ENCODE assay signal across 8 mouse cellular contexts in the genomic region with DNA sequence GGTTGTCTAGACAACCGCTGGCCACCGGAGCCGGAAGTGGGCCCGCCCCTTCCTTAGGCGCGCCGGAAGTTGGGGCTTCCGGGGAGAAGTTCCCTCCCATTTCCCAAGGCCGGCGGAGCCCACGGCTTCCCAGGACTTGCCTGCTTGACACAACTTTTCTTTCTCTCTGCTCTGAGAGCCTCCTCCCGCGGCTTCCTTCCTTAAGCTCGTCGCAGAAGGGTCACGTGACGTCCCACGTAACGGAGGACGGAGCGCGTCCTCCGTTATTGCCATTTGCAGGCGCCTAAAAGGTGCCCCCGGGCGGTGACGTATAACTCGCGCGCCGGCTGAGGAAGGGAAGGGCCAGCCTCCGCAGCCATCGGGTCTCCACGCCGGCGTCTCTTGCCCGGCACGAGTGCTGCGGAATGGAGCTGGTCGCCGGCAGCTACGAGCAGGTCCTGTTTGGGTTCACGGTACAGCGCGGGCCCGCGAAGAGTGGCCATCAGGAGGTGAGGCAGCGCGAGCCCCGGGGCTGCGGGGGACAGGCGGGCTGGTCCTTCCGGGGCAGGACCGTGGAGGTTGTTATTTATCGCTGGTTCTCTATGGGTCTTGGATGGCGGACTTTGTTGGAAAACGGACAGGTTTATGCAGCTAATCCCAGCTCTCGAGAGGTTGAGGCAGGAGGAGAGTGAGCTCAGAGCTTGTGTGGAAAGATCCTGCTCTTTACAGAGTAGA. TPM values are rescaled to one million over a fixed set of nuclear protein-coding genes. Genes with fewer than 3 reads are reported as not detected.
DNase-seq lines count a peak whose midpoint lies in the region; ATAC-seq and TF ChIP-seq lines count a peak whose summit lies in the region.

A gene (plus strand): TSS at position 98 of the 714 bp plus-strand sequence.

- peak; percentile 61 to 72; a peak in 3 of 4 replicates for TF ChIP-seq POLR2A in MEL (IDR thresholded peaks at IDR 0.05; ENCODE audit: control insufficient read depth in 1 of 2, insufficient read depth in 1 of 2, low read depth in 1 of 2, low read length in 2 of 2, poor library complexity in 1 of 2)
- peak; percentile 63 for TF ChIP-seq POLR2A in cerebellum, adult 2 months (IDR thresholded peaks at IDR 0.05; ENCODE audit: borderline replicate concordance, insufficient read depth, low read length)

- peaks cover 0 to 10% of the 10 kb centered on the region in 2 experiments; a peak in 2 of 4 replicates for H3K4me1 ChIP-seq in MEL (ENCODE audit: control insufficient read depth in 1 of 2, insufficient read depth in 2 of 2, low read length in 2 of 2)
- no peaks in the 10 kb centered on the region for H3K4me1 ChIP-seq in cerebellum, adult 2 months (ENCODE audit: control insufficient read depth, insufficient read depth, low read length)
- peaks cover 7% of the 10 kb centered on the region for H3K4me1 ChIP-seq in lung, embryonic 16.5 days (replicated peaks; ENCODE audit: control insufficient read depth, insufficient read depth, low read length)

- H3K9me3 ChIP-seq in MEL (replicated peaks; ENCODE audit: insufficient read depth, low read length) = no peaks in the 10 kb centered on the region
- H3K9me3 ChIP-seq in lung, embryonic 16.5 days (ENCODE audit: control insufficient read depth, low read length) = no peaks in the 10 kb centered on the region

- peaks cover 25% of the 10 kb centered on the region for H3K79me2 ChIP-seq in MEL (ENCODE audit: control insufficient read depth, insufficient read depth, low read length, poor library complexity)

- TF ChIP-seq RAD21 in MEL (IDR thresholded peaks at IDR 0.05; ENCODE audit: low read depth, low read length) = no peak

- peak within 1 kb of the TSS; percentile 91 for H3K4me3 ChIP-seq in MEL (ENCODE audit: control insufficient read depth in 1 of 2, insufficient read depth in 1 of 2, low read depth in 2 of 2, low read length in 2 of 2)
- peak within 1 kb of the TSS; percentile 83 for H3K4me3 ChIP-seq in cerebellum, adult 2 months (replicated peaks; ENCODE audit: insufficient read depth, low read depth, low read length)
- peak within 1 kb of the TSS; percentile 86 for H3K4me3 ChIP-seq in lung, embryonic 16.5 days (ENCODE audit: low read length)

- peak; percentile 95 for DNase-seq in MEL (ENCODE audit: low read depth, low spot score)
- DNase-seq in cerebellum, adult 2 months = peak; percentile 92 to 96
- DNase-seq in forelimb bud, embryonic 11.5 days (ENCODE audit: low read depth, low spot score) = peak; percentile 89
- peak; percentile 83 for DNase-seq in layer of hippocampus, adult 9-10 months (ENCODE audit: low spot score)
- peak; percentile 92 for DNase-seq in ovary, postnatal 10 days (ENCODE audit: low spot score)
- DNase-seq in thymus, postnatal 10 days (ENCODE audit: low spot score in 2 of 2) = peak; percentile 85 to 87

- peaks cover 6 to 13% of the 10 kb centered on the region in 2 experiments for H3K36me3 ChIP-seq in MEL (ENCODE audit: control insufficient read depth in 1 of 2, insufficient read depth in 2 of 2, low read length in 2 of 2)
- peaks cover 9% of the 10 kb centered on the region for H3K36me3 ChIP-seq in lung, embryonic 16.5 days (ENCODE audit: control insufficient read depth, insufficient read depth, low read length)

- TF ChIP-seq CTCF in MEL (IDR thresholded peaks at IDR 0.05 in 2 of 3, conservative IDR thresholded peaks at IDR 0.05 in 1 of 3; ENCODE audit: control insufficient read depth in 1 of 3, insufficient read depth in 1 of 3, low read depth in 2 of 3, low read length in 3 of 3, poor library complexity in 1 of 3, severe bottlenecking in 1 of 3) = no peak
- TF ChIP-seq CTCF in cerebellum, adult 2 months (IDR thresholded peaks at IDR 0.05; ENCODE audit: borderline replicate concordance, insufficient read depth, low read depth, low read length) = no peak

- H3K27ac ChIP-seq in MEL (ENCODE audit: control insufficient read depth, low read depth, low read length) = peak within 1 kb of the TSS; percentile 99
- H3K27ac ChIP-seq in cerebellum, adult 2 months (ENCODE audit: insufficient read depth, low read length) = peak within 1 kb of the TSS; percentile 94
- peak within 1 kb of the TSS; percentile 100 for H3K27ac ChIP-seq in lung, embryonic 16.5 days (ENCODE audit: low read length)

- peak; percentile 88 to 94 for ATAC-seq in hematopoietic stem cell, adult 5-6 weeks (replicated peaks in 1 of 2; ENCODE audit: insufficient read depth in 1 of 2, low FRiP score in 2 of 2, low TSS enrichment in 1 of 2, low read depth in 1 of 2, poor library complexity in 2 of 2, severe bottlenecking in 2 of 2)
- peak; percentile 97 for ATAC-seq in lung, embryonic 16.5 days (ENCODE audit: low read depth)

- no peaks in the 10 kb centered on the region for H3K27me3 ChIP-seq in MEL (ENCODE audit: control insufficient read depth in 1 of 2, insufficient read depth in 2 of 2, low read length in 2 of 2)
- no peaks in the 10 kb centered on the region for H3K27me3 ChIP-seq in cerebellum, adult 2 months (ENCODE audit: control insufficient read depth, insufficient read depth, low read length)
- no peaks in the 10 kb centered on the region for H3K27me3 ChIP-seq in lung, embryonic 16.5 days (ENCODE audit: control insufficient read depth, insufficient read depth, low read depth, low read length)

- peak within 1 kb of the TSS; percentile 88 for H3K9ac ChIP-seq in MEL (ENCODE audit: control insufficient read depth, low read depth, low read length, poor library complexity, severe bottlenecking)
- peak within 1 kb of the TSS; percentile 85 for H3K9ac ChIP-seq in lung, embryonic 16.5 days (ENCODE audit: low read length)

- TF ChIP-seq EP300 in MEL (IDR thresholded peaks at IDR 0.05; ENCODE audit: low read depth in 1 of 2, low read length in 2 of 2) = peak in 1 of 2 experiments; percentile 32; a peak in 1 of 4 replicates

- under 1% methylated on average over 58 of the region's 58 CpGs for WGBS in cerebellum, adult 2 months
- WGBS in lung, embryonic 16.5 days = under 1% methylated on average over 58 of the region's 58 CpGs

- H3K4me2 ChIP-seq in lung, embryonic 16.5 days (ENCODE audit: low read depth, low read length) = peak within 1 kb of the TSS; percentile 87

TF ChIP-seq in MEL, 35 proteins besides CTCF, POLR2A, EP300 and RAD21 (continues in another document):
- TF ChIP-seq POLR2AphosphoS2 (IDR thresholded peaks at IDR 0.05; ENCODE audit: low read length) (peak; percentile 73; the same call in 1 of the 2 replicates), SMC3 (IDR thresholded peaks at IDR 0.05; ENCODE audit: low read depth, low read length) (no peak), MEF2A (IDR thresholded peaks at IDR 0.05; ENCODE audit: extremely low read depth, insufficient replicate concordance, low read depth, low read length, poor library complexity, severe bottlenecking) (no peak), MAFK (IDR thresholded peaks at IDR 0.05; ENCODE audit: borderline replicate concordance, low read depth, low read length) (no peak), NELFE (IDR thresholded peaks at IDR 0.05; ENCODE audit: low read depth, low read length) (peak; percentile 79), GATA1 (IDR thresholded peaks at IDR 0.05; ENCODE audit: low read depth, low read length) (no peak), JUND (IDR thresholded peaks at IDR 0.05; ENCODE audit: low read depth, low read length) (peak; percentile 44; the same call in 1 of the 2 replicates), HCFC1 (IDR thresholded peaks at IDR 0.05; ENCODE audit: low read depth, low read length) (peak; percentile 90), GABPA (IDR thresholded peaks at IDR 0.05; ENCODE audit: low read depth, low read length) (no peak), ZMIZ1 (IDR thresholded peaks at IDR 0.05; ENCODE audit: low read depth, low read length) (peak; percentile 66; the same call in 1 of the 2 replicates), BHLHE40 (IDR thresholded peaks at IDR 0.05; ENCODE audit: borderline replicate concordance, low read depth, low read length) (peak; percentile 66; the same call in 1 of the 2 replicates), MYB (IDR thresholded peaks at IDR 0.05; ENCODE audit: low read depth, low read length) (peak; percentile 8; the same call in 1 of the 2 replicates), MAX (IDR thresholded peaks at IDR 0.05; ENCODE audit: low read length) (peak; percentile 98), ELF1 (IDR thresholded peaks at IDR 0.05; ENCODE audit: low read depth, low read length) (peak; percentile 84), TAL1 (IDR thresholded peaks at IDR 0.05; ENCODE audit: low read length) (no peak), NRF1 (IDR thresholded peaks at IDR 0.05; ENCODE audit: insufficient read depth, low read depth, low read length, poor library complexity, severe bottlenecking) (no peak), MXI1 (IDR thresholded peaks at IDR 0.05; ENCODE audit: low read depth, low read length) (peak; percentile 96), ETS1 (IDR thresholded peaks at IDR 0.05; ENCODE audit: low read depth, low read length) (peak; percentile 27; the same call in 1 of the 2 replicates), POLR2AphosphoS5 (IDR thresholded peaks at IDR 0.05; ENCODE audit: borderline replicate concordance, low read depth, low read length) (no peak), MYC (IDR thresholded peaks at IDR 0.05; ENCODE audit: low read depth, low read length) (no peak), MAZ (IDR thresholded peaks at IDR 0.05; ENCODE audit: low read depth, low read length) (peak; percentile 84; the same call in 1 of the 2 replicates), CHD1 (IDR thresholded peaks at IDR 0.05; ENCODE audit: low read depth, low read length) (no peak), CHD2 (IDR thresholded peaks at IDR 0.05; ENCODE audit: low read length) (no peak), ZNF384 (IDR thresholded peaks at IDR 0.05; ENCODE audit: low read depth, low read length) (no peak), KAT2A (conservative IDR thresholded peaks at IDR 0.05; ENCODE audit: low read depth, low read length) (peak; percentile 66; the same call in 1 of the 2 replicates), RCOR1 (IDR thresholded peaks at IDR 0.05; ENCODE audit: low read depth, low read length) (no peak), ZKSCAN1 (IDR thresholded peaks at IDR 0.05; ENCODE audit: low read depth, low read length) (no peak), SIN3A (IDR thresholded peaks at IDR 0.05; ENCODE audit: low read length) (peak; percentile 92), E2F4 (IDR thresholded peaks at IDR 0.05; ENCODE audit: borderline replicate concordance, low read depth, low read length) (no peak), ZC3H11A (IDR thresholded peaks at IDR 0.05; ENCODE audit: low read depth, low read length) (no peak)

RNA-seq across cellular contexts. Expression of the gene that starts here (rescaled TPM):
- 94.5 and 109 TPM in 2 replicates for total RNA-seq in MEL (2012; rRNA removed)
- polyA plus RNA-seq in MEL (2012; ENCODE audit: insufficient read depth in 1 of 2, insufficient read length in 2 of 2, low read depth in 1 of 2, low replicate concordance in 2 of 2, missing spikeins in 1 of 2) = 100 to 1,000 TPM in 1 of 2 experiments, not detected in 1; 101 TPM
- 55.1 and 57.4 TPM in 2 replicates for polyA plus RNA-seq in cerebellum, adult 2 months (2012; rRNA removed)
- total RNA-seq in hematopoietic stem cell, adult 5-6 weeks (2017) = 94.5 and 95.9 TPM in 2 replicates
- polyA plus RNA-seq in lung, embryonic 16.5 days (2015; fragmentation: Nextera tagmentation; extraction: Ambion mirVana) = 60.6 and 62.2 TPM in 2 replicates

Comparison
In these comparisons a context has a peak if more than half of its experiments do, and no peak if none do; other contexts are left out.
1. Peak in every context shown above with its lines: DNase-seq, ATAC-seq, H3K4me3 ChIP-seq and H3K27ac ChIP-seq.